Mouse (Mus musculus): Measurements from ENCODE around the gene Trabd2b.

DNA sequence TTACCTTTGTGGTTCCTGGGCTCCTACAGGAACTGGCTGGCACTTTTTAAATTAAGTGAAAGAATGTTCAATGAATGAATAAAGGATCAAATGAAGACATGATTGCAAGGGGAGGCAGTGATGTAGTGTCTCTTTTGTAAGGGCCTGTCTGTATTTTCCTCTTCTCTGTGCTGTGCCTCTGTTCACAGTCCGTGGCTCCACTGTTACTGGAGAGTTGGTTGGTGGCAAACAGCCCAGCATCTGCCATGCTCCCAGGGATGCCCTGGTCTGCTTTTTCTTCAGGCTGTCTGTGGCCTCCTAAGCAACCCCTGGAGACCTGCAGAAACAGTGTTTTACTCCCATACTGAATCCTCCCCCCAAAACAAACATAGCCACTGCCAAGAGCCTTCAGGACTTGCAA is 63.4 kb downstream of the Trabd2b start:
- no peak for TF ChIP-seq CTCF (IDR thresholded peaks at IDR 0.05; ENCODE audit: insufficient read depth, low read depth, low read length)
- TF ChIP-seq POLR2A (IDR thresholded peaks at IDR 0.05; ENCODE audit: insufficient read depth, low read depth, low read length) = no peak
